Mouse (Mus musculus) left cerebral cortex, postnatal 14 days (tissue): ENCODE results near the gene Osbpl3. TPM values are rescaled to one million over a fixed set of nuclear protein-coding genes. Genes with fewer than 3 reads are reported as not detected.
A peak's percentile ranks its signal among the peaks of the same experiment; 100 is the strongest.

ENCODE experiments used
- DNase-seq, 2 experiments: peaks; one replicate each; pipeline ENCODE4 v3.0.0; 2021 to 2022; ENCODE audit warnings: low spot score in 2 of 2, mixed read lengths in 1 of 2
- intact Hi-C: fragments of 180-260 bp; cut with DNase I; formaldehyde crosslinking; loops from one replicate; pipeline ENCODE4 v1.15.1; 2025
- total RNA-seq, 2 experiments: library from RNA; stranded (reverse); gene quantifications; 2 replicates each; pipeline ENCODE4 v1.2.3; 2021

Gene Osbpl3
- total RNA-seq, 2 experiments from 2014 or later: 29.3 to 37.6 TPM

GRCm38 (mm10) chr6:50354688-50355660 lies 101.0 kb downstream of the Osbpl3 start:
- no peak for DNase-seq
- intact Hi-C loops: loop anchor here (5.0 kb wide), 1 partner anchor 38 kb away; no protein-coding TSS in a partner anchor

GRCm38 (mm10) chr6:50352812-50353211 lies 103.2 kb downstream of the Osbpl3 start:
- DNase-seq: no peak
- intact Hi-C loops: no loop called here

- DNase-seq: no peak
- intact Hi-C loops: no loop called here
Measured at GRCm38 (mm10) chr6:50350911-50351310, 105.1 kb downstream of the Osbpl3 start.

- DNase-seq: no peak
- intact Hi-C loops: no loop called here
Measured at GRCm38 (mm10) chr6:50348619-50349018, 107.4 kb downstream of the Osbpl3 start.

GRCm38 (mm10) chr6:50346204-50346603 lies 109.8 kb downstream of the Osbpl3 start:
- no peak for DNase-seq
- intact Hi-C loops: no loop called here

- intact Hi-C loops: no loop called here
- DNase-seq: no peak
Measured at GRCm38 (mm10) chr6:50340226-50340906, 115.6 kb downstream of the Osbpl3 start.

GRCm38 (mm10) chr6:50337431-50337830 lies 118.6 kb downstream of the Osbpl3 start:
- DNase-seq: no peak
- intact Hi-C loops: no loop called here

- DNase-seq: no peak
- intact Hi-C loops: no loop called here
Measured at GRCm38 (mm10) chr6:50336376-50336775, 119.6 kb downstream of the Osbpl3 start.

- intact Hi-C loops: no loop called here
- DNase-seq: no peak
Measured at GRCm38 (mm10) chr6:50334846-50335821, 120.9 kb downstream of the Osbpl3 start.

GRCm38 (mm10) chr6:50333346-50333745 lies 122.7 kb downstream of the Osbpl3 start:
- intact Hi-C loops: no loop called here
- no peak for DNase-seq

- intact Hi-C loops: no loop called here
- DNase-seq: no peak
Measured at GRCm38 (mm10) chr6:50331477-50331876, 124.5 kb downstream of the Osbpl3 start.

- intact Hi-C loops: no loop called here
- no peak for DNase-seq
Measured at GRCm38 (mm10) chr6:50329380-50329779, 126.6 kb downstream of the Osbpl3 start.

- no peak for DNase-seq
- intact Hi-C loops: no loop called here
Measured at GRCm38 (mm10) chr6:50328901-50329300, 127.1 kb downstream of the Osbpl3 start.

GRCm38 (mm10) chr6:50326192-50326591 lies 129.8 kb downstream of the Osbpl3 start:
- no peak for DNase-seq
- intact Hi-C loops: no loop called here

- intact Hi-C loops: no loop called here
- DNase-seq: no peak
Measured at GRCm38 (mm10) chr6:50325485-50325884, 130.5 kb downstream of the Osbpl3 start.

- DNase-seq: peak; percentile 78 to 91
Measured at GRCm38 (mm10) chr6:50322631-50323030, 133.4 kb downstream of the Osbpl3 start.

GRCm38 (mm10) chr6:50321739-50322138 lies 134.3 kb downstream of the Osbpl3 start:
- intact Hi-C loops: no loop called here
- DNase-seq: no peak

More at GRCm38 (mm10) chr6:50322631-50323030, 133.4 kb downstream of the Osbpl3 start:
- intact Hi-C loops: no loop called here

- intact Hi-C loops: loop anchor here (5.0 kb wide), 2 partner anchors 39 to 64 kb away; no protein-coding TSS in a partner anchor
Measured at GRCm38 (mm10) chr6:50318590-50319172, 137.3 kb downstream of the Osbpl3 start.

GRCm38 (mm10) chr6:50318150-50318549 lies 137.9 kb downstream of the Osbpl3 start:
- peak in 1 of 2 experiments; percentile 34 for DNase-seq
- intact Hi-C loops: loop anchor here (5.0 kb wide), 2 partner anchors 39 to 64 kb away; no protein-coding TSS in a partner anchor

More at GRCm38 (mm10) chr6:50318590-50319172, 137.3 kb downstream of the Osbpl3 start:
- peak; percentile 72 to 87 for DNase-seq
